Mouse (Mus musculus) neural tube, embryonic 11.5 days (tissue): ENCODE results near the gene Ush2a. TPM values are rescaled to one million over a fixed set of nuclear protein-coding genes. Genes with fewer than 3 reads are reported as not detected.

Source experiments
- ATAC-seq: fragments of 200-750 bp; cut with Nextera tagmentation; 2 replicates; pipeline ENCODE4 v1.8.0; 2017; ENCODE audit warnings: moderate number of reproducible peaks, mild to moderate bottlenecking, moderate TSS enrichment, moderate library complexity; ENCODE audit not compliant: insufficient read depth, low FRiP score, low TSS enrichment
- DNase-seq: peaks from one replicate; pipeline ENCODE4 v3.0.0-alpha.2; 2015; ENCODE audit warnings: low spot score
- H3K27ac ChIP-seq: fragments of 300-500 bp; sonication (generic); 2 replicates; pipeline ENCODE4 v1.5.1; 2014; ENCODE audit warnings: low read depth, mild to moderate bottlenecking, low read length
- H3K27me3 ChIP-seq: fragments of 300-500 bp; sonication (generic); 2 replicates; pipeline ENCODE4 v1.6.1; 2014; ENCODE audit warnings: mild to moderate bottlenecking, low read length, mixed read lengths; ENCODE audit not compliant: control insufficient read depth, insufficient read depth
- H3K36me3 ChIP-seq: fragments of 300-500 bp; sonication (generic); 2 replicates; pipeline ENCODE4 v1.6.1; 2014; ENCODE audit warnings: mild to moderate bottlenecking, low read length, moderate library complexity, mixed read lengths; ENCODE audit not compliant: control insufficient read depth, insufficient read depth
- H3K4me1 ChIP-seq: fragments of 300-500 bp; sonication (generic); 2 replicates; pipeline ENCODE4 v1.6.1; 2014; ENCODE audit warnings: low read length, mixed read lengths; ENCODE audit not compliant: control insufficient read depth, insufficient read depth
- H3K4me2 ChIP-seq: fragments of 300-500 bp; sonication (generic); 2 replicates; pipeline ENCODE4 v1.6.1; 2014; ENCODE audit warnings: low read depth, mild to moderate bottlenecking, moderate library complexity
- H3K4me3 ChIP-seq: fragments of 300-500 bp; sonication (generic); 2 replicates; pipeline ENCODE4 v1.5.1; 2014; ENCODE audit warnings: low read depth, low read length
- H3K9ac ChIP-seq: fragments of 300-500 bp; sonication (generic); 2 replicates; pipeline ENCODE4 v1.6.1; 2014; ENCODE audit warnings: mild to moderate bottlenecking, low read length
- H3K9me3 ChIP-seq: fragments of 300-500 bp; sonication (generic); 2 replicates; pipeline ENCODE4 v1.6.1; 2016; ENCODE audit warnings: low read length; ENCODE audit not compliant: control insufficient read depth
- WGBS: fragments of 180-500 bp; shearing (Covaris S2); extraction: QIAGEN DNeasy Blood & Tissue Kit; methylation state at CpG from one replicate; pipeline ENCODE4 v1.1.7; 2014; 5-methylcytosine and 5-hydroxymethylcytosine counted together
- polyA plus RNA-seq: library from polyadenylated mRNA; unstranded; fragments of >200 nt; fragmentation: Nextera tagmentation; extraction: Ambion mirVana; gene quantifications from 2 replicates; pipeline ENCODE4 v1.2.1, GENCODE M21; 2014

The Ush2a gene
- polyA plus RNA-seq, 1 experiment from 2014 or later = 0.07 TPM

GRCm38 (mm10) chr1:188674640-188675510, 413.1 kb downstream of the Ush2a start:
- no peak for DNase-seq
- Histone ChIP-seq H3K4me1 (no peaks in the 10 kb centered on the region), H3K4me3 (no peak overlapping the region), H3K27me3 (no peaks in the 10 kb centered on the region), H3K9me3 (no peaks in the 10 kb centered on the region), H3K9ac (no peak overlapping the region), H3K27ac (no peak overlapping the region), H3K36me3 (no peaks in the 10 kb centered on the region), H3K4me2 (no peak overlapping the region)
- no peak for ATAC-seq
- WGBS = 75% methylated on average over 8 of the region's 8 CpGs

GRCm38 (mm10) chr1:188675511-188675863, 413.7 kb downstream of the Ush2a start:
- no peaks in the 10 kb centered on the region for H3K36me3 ChIP-seq
- no peak overlapping the region for H3K9ac ChIP-seq
- H3K27ac ChIP-seq = no peak overlapping the region
- 90% methylated on average over 10 of the region's 10 CpGs for whole genome bisulfite sequencing
- ATAC-seq (no peak), DNase-seq (no peak)
- no peak overlapping the region for H3K4me3 ChIP-seq
- no peak overlapping the region for H3K4me2 ChIP-seq
- H3K9me3 ChIP-seq = no peaks in the 10 kb centered on the region
- no peaks in the 10 kb centered on the region for H3K4me1 ChIP-seq
- H3K27me3 ChIP-seq = no peaks in the 10 kb centered on the region

GRCm38 (mm10) chr1:188678189-188678588, 416.4 kb downstream of the Ush2a start:
- no peak overlapping the region for H3K9ac ChIP-seq
- no peaks in the 10 kb centered on the region for H3K36me3 ChIP-seq
- no peak for ATAC-seq
- H3K4me1 ChIP-seq = no peaks in the 10 kb centered on the region
- H3K4me3 ChIP-seq = no peak overlapping the region
- no peak for DNase-seq
- 80% methylated on average over 8 of the region's 8 CpGs for WGBS
- no peaks in the 10 kb centered on the region for H3K27me3 ChIP-seq
- H3K4me2 ChIP-seq = no peak overlapping the region
- no peak overlapping the region for H3K27ac ChIP-seq
- H3K9me3 ChIP-seq = no peaks in the 10 kb centered on the region

GRCm38 (mm10) chr1:188686362-188686761, 424.5 kb downstream of the Ush2a start:
- no peak overlapping the region for H3K27ac ChIP-seq
- H3K9ac ChIP-seq = no peak overlapping the region
- ATAC-seq (no peak), DNase-seq (no peak)
- WGBS = 96% methylated on average over 14 of the region's 14 CpGs
- H3K4me3 ChIP-seq = no peak overlapping the region
- no peaks in the 10 kb centered on the region for H3K4me1 ChIP-seq
- H3K9me3 ChIP-seq = no peaks in the 10 kb centered on the region
- H3K36me3 ChIP-seq = no peaks in the 10 kb centered on the region
- H3K4me2 ChIP-seq = no peak overlapping the region
- no peaks in the 10 kb centered on the region for H3K27me3 ChIP-seq

- ATAC-seq (no peak), DNase-seq (no peak)
- 92% methylated on average over 2 of the region's 2 CpGs for WGBS
- Histone ChIP-seq H3K4me1 (no peaks in the 10 kb centered on the region), H3K36me3 (no peaks in the 10 kb centered on the region), H3K27ac (no peak overlapping the region), H3K27me3 (no peaks in the 10 kb centered on the region), H3K9me3 (no peaks in the 10 kb centered on the region), H3K4me2 (no peak overlapping the region), H3K9ac (no peak overlapping the region), H3K4me3 (no peak overlapping the region)
Measured at GRCm38 (mm10) chr1:188696295-188696694, 434.5 kb downstream of the Ush2a start.

- H3K9me3 ChIP-seq = no peaks in the 10 kb centered on the region
- 87% methylated on average over 4 of the region's 4 CpGs for WGBS
- no peak overlapping the region for H3K27ac ChIP-seq
- no peaks in the 10 kb centered on the region for H3K27me3 ChIP-seq
- no peak for ATAC-seq
- no peak overlapping the region for H3K4me2 ChIP-seq
- DNase-seq = no peak
- H3K36me3 ChIP-seq = no peaks in the 10 kb centered on the region
- H3K4me3 ChIP-seq = no peak overlapping the region
- H3K9ac ChIP-seq = no peak overlapping the region
- no peaks in the 10 kb centered on the region for H3K4me1 ChIP-seq
Measured at GRCm38 (mm10) chr1:188708176-188708575, 446.4 kb downstream of the Ush2a start.

GRCm38 (mm10) chr1:188708694-188709093, 446.9 kb downstream of the Ush2a start:
- no peaks in the 10 kb centered on the region for H3K36me3 ChIP-seq
- no peak for ATAC-seq
- H3K4me2 ChIP-seq = no peak overlapping the region
- H3K27me3 ChIP-seq = no peaks in the 10 kb centered on the region
- no peak overlapping the region for H3K27ac ChIP-seq
- no peak overlapping the region for H3K9ac ChIP-seq
- 96% methylated on average over 10 of the region's 10 CpGs for WGBS
- H3K4me1 ChIP-seq = no peaks in the 10 kb centered on the region
- no peak for DNase-seq
- no peaks in the 10 kb centered on the region for H3K9me3 ChIP-seq
- H3K4me3 ChIP-seq = no peak overlapping the region

- Histone ChIP-seq H3K4me3 (no peak overlapping the region), H3K9me3 (no peaks in the 10 kb centered on the region), H3K4me2 (no peak overlapping the region), H3K27ac (no peak overlapping the region), H3K27me3 (no peaks in the 10 kb centered on the region), H3K36me3 (no peaks in the 10 kb centered on the region), H3K4me1 (no peaks in the 10 kb centered on the region), H3K9ac (no peak overlapping the region)
- WGBS = 68% methylated on average over 18 of the region's 18 CpGs
- no peak for DNase-seq
- ATAC-seq = peak; percentile 68; the same call in 1 of the 2 replicates
Measured at GRCm38 (mm10) chr1:188714131-188714530, 452.3 kb downstream of the Ush2a start.

GRCm38 (mm10) chr1:188714941-188715340, 453.1 kb downstream of the Ush2a start:
- H3K4me3 ChIP-seq = no peak overlapping the region
- H3K9me3 ChIP-seq = no peaks in the 10 kb centered on the region
- H3K4me1 ChIP-seq = no peaks in the 10 kb centered on the region
- ATAC-seq = no peak
- no peak overlapping the region for H3K9ac ChIP-seq
- no peaks in the 10 kb centered on the region for H3K27me3 ChIP-seq
- no peak for DNase-seq
- H3K27ac ChIP-seq = no peak overlapping the region
- no peak overlapping the region for H3K4me2 ChIP-seq
- WGBS = 80% methylated on average over 7 of the region's 7 CpGs
- H3K36me3 ChIP-seq = no peaks in the 10 kb centered on the region
